ENCODE assay signal across 22 mouse cellular contexts in the genomic region with DNA sequence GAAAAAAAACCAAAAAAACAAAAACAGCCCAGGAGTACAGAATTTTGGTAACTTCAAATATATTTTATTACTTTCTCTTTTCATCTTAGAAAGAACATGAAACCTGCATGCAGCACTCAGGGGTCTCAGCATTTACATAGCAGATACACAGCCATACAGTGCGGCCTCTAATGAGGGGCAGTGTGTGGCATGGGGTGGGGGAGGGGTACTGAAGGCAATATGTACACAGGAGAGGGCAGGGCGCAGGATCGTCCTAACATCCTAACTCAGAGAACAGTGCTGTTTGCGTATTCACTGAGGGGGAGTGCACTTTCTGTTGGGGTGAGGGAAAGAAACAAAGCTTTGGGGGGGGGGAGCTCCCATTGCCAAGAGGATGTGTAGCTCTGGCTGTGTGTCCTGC. TPM values are rescaled to one million over a fixed set of nuclear protein-coding genes. Genes with fewer than 3 reads are reported as not detected.
"Had no signal": no experiment of that assay in that cellular context is flagged by ENCODE, and none has a peak within 500 bp of the region (broad histone marks: within the 10 kb centered on the region; RNA-seq: fewer than 3 reads in every experiment).

No protein-coding gene starts in this region.

- H3K4me1 ChIP-seq: neural tube, embryonic 12.5 days had no signal

- H3K9me3 ChIP-seq: midbrain, embryonic 10.5 days; midbrain, embryonic 15.5 days; neural tube, embryonic 12.5 days; stomach, embryonic 15.5 days had no signal

- H3K36me3 ChIP-seq: midbrain, embryonic 10.5 days; midbrain, embryonic 15.5 days; neural tube, embryonic 12.5 days; stomach, embryonic 15.5 days had no signal

- H3K9ac ChIP-seq: liver, embryonic 14.5 days; midbrain, embryonic 15.5 days; neural tube, embryonic 12.5 days; stomach, embryonic 15.5 days had no signal

- DNase-seq: kidney, adult 8-10 months; kidney, postnatal 36 days; lung, adult 2 months; lung, postnatal 36 days; right cerebral cortex, postnatal 14 days; thymus, adult 2 months; thymus, postnatal 36 days had no signal

- ATAC-seq: lung, postnatal 0 days; midbrain, embryonic 15.5 days had no signal

- H3K4me2 ChIP-seq: midbrain, embryonic 15.5 days; stomach, embryonic 15.5 days had no signal

- H3K27ac ChIP-seq: kidney, postnatal 0 days; layer of hippocampus, adult 2 months; liver, embryonic 14.5 days; midbrain, embryonic 15.5 days; neural tube, embryonic 12.5 days; stomach, embryonic 15.5 days had no signal

- H3K4me3 ChIP-seq: layer of hippocampus, adult 2 months; midbrain, embryonic 10.5 days; midbrain, embryonic 15.5 days; neural tube, embryonic 12.5 days; stomach, embryonic 15.5 days had no signal

RNA-seq across cellular contexts. Expression of a gene that starts 7.8 kb away (rescaled TPM):
- total RNA-seq: monocyte, adult 5-6 weeks; neutrophil, adult 5-6 weeks had no signal

RNA-seq across cellular contexts. Expression of a gene that starts 36.6 kb away (rescaled TPM):
- total RNA-seq: layer of hippocampus, postnatal 10 days; left cerebral cortex, postnatal 36 days; liver, adult 2 months; megakaryocyte, adult 5-6 weeks; monocyte, adult 5-6 weeks; neutrophil, adult 5-6 weeks had no signal
- polyA plus RNA-seq: kidney, postnatal 0 days; liver, adult 2 months; liver, embryonic 14.5 days; lung, adult 2 months; lung, postnatal 0 days; spleen, adult 2 months; stomach, embryonic 15.5 days had no signal
